Mouse (Mus musculus): ENCODE measurements around the gene Pdlim4.
"Not testable (repeated sequence)": the region's sequence is repeated elsewhere in the genome, so short reads cannot be mapped to it uniquely, and the experiment has no call there.

The Pdlim4 gene

DNA sequence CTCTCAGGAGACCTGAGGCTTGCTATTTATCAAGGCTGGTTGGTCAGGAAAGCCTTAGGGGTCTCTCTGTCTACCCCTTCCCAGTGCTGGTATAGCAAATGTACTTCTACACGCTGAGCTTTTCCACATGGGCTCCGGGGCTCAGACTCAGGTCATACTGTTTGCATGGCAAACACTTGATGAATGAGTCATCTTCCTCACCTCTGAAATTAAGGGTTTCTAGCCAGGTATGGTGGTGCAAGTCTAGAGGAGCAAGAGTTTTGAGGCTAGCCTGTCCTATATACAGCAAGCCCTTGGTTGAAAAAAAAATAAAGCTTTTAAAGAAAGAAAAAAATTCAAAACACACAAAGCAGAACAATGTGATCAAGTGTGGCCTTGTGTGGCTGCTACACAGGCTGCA, 57.6 kb downstream of the Pdlim4 start:
- no peak for DNase-seq

DNA sequence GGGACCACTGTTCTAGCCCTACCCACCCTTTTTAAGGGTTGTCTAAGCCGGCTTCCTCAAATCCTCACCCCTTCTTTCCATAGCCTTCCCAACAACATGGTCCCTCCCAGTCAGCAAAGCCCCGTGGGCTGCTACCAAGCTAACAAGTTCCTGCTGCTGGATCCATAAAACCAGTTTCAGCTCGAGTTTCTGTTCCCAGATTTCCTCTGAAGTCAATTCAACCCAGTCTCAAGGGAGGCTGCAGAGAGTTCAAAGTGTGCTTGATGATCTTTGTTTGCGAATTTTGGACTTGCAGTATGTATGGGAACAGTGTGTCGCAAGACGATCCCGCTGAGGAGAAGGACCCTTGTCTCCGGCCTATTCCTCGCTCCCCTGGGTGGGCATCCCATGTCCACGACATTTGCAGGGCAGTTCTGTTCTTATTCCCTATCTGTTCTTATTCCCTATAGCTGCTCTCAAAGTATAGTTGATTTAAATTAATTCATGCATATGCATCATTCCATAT, 60.3 kb downstream of the Pdlim4 start:
- peak; percentile 36 to 54 for DNase-seq

DNA sequence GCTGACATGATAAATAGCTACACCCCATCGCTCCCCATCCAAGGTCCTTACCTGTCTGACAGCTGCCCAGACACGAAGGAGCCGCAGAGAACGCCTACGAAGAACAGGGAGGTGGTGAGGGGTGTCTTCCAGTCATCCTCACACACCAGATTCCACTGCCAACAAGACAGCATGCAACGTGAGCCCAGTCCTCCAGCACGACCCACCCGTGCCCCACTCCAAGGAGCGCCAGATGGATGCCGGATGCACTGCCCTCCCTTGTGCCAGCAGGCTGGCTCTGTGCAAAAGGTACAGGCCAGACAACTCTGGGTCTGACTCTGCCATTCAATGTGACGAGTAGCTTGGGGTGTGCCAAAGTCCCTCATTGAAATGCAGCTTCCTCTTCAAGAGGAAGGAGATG, 61.1 kb downstream of the Pdlim4 start:
- DNase-seq = no peak

DNA sequence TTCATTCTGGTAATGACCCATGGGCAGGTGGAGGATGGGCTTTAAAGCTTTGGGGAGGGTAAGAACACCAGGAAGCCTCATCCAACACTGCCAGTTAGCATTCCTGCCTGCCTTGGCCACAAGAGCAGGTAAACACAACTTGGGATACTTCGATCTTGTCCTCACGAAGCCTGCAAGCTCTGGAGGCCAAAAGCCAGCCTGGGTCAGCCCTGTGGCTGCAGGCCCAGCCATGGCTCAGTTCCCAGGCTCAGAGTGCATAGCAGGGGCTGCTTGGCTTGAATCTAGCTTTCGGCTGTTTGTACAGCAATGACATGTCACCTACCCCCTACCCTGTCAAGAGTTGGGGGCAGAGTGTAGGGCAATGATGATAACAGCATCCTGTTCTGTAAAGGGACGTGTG, 61.9 kb downstream of the Pdlim4 start:
- peak; percentile 69 to 74 for DNase-seq

DNA sequence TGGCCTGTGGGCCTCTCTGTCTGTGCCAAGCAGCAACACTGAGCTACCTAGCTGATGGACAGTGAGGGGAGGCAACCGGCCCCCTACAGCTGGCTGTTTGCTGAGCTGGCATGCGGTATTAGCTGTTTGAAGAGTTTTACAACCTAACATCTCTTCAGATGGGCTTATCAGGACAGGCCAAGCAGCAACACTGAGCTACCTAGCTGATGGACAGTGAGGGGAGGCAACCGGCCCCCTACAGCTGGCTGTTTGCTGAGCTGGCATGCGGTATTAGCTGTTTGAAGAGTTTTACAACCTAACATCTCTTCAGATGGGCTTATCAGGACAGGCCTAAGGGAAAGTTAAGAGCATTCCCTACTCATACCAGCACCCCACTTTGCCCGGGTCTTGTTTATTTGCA, 62.5 kb downstream of the Pdlim4 start:
- not testable (repeated sequence) for DNase-seq

Data from kidney, postnatal 4 days (tissue).